Mouse (Mus musculus) G1E (cell line): ENCODE data around the gene Chic2.

Source experiments
- CTCF ChIP-seq: IDR thresholded peaks from 2 replicates; pipeline ENCODE4 v1.5.1; 2012; ENCODE audit warnings: low read depth, low read length, inconsistent platforms, mixed read lengths
- GATA1 ChIP-seq: IDR thresholded peaks from 2 replicates; pipeline ENCODE4 v1.6.1; 2012; ENCODE audit warnings: borderline replicate concordance, low read length, inconsistent platforms, mixed read lengths
- GATA2 ChIP-seq: IDR thresholded peaks from 2 replicates; pipeline ENCODE4 v1.6.1; 2012; ENCODE audit warnings: low read depth, low read length, inconsistent platforms, borderline replicate concordance
- TAL1 ChIP-seq: conservative IDR thresholded peaks from 2 replicates; pipeline ENCODE4 v1.6.1; 2012; ENCODE audit warnings: low read depth, low read length, inconsistent platforms, mixed read lengths

- TF ChIP-seq CTCF: no peak
- no peak for TF ChIP-seq GATA1
- no peak for TF ChIP-seq TAL1
- no peak for TF ChIP-seq GATA2
Observed at GRCm38 (mm10) chr5:75074537-75075382, 30.2 kb upstream of the Chic2 start.
